Mouse (Mus musculus): ENCODE data around the gene Chsy1. TPM values are rescaled to one million over a fixed set of nuclear protein-coding genes. Genes with fewer than 3 reads are reported as not detected.

The Chsy1 gene
- total RNA-seq, 1 experiment from 2014 or later = 18.0 TPM

DNA sequence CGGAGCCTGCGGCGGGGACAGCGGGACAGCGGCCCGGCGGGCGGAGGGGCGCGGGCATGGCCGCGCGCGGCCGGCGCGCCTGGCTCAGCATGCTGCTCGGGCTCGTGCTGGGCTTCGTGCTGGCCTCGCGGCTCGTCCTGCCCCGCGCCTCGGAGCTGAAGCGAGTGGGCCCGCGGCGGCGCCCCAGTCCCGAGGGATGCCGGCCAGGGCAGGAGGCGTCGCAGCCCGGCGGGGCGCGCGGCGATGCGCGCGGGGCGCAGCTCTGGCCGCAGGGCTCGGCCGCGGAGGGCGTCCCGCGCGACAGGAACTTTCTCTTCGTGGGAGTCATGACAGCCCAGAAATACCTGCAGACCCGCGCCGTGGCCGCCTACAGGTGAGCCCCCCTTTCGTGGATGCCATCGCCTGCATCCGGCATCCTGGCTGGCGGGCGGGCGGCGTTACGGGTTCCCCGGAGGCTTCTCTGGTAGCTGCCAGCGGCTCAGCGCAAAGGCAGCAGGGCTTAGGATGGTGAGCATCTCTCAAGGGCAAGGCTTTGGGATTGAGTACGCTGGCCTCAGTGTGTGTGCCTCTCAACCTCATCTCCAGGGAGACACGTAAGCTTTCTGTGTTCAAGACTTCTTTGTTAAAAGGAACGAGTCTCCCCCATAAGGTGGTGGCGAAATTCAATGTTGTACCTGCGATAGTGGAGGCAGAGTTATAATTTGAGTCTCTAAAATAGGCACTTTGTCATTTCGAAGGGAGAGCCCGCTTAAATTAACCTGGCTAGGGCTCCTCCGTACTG is 730 bp downstream of the Chsy1 start:
- peak; percentile 64 for DNase-seq

DNA sequence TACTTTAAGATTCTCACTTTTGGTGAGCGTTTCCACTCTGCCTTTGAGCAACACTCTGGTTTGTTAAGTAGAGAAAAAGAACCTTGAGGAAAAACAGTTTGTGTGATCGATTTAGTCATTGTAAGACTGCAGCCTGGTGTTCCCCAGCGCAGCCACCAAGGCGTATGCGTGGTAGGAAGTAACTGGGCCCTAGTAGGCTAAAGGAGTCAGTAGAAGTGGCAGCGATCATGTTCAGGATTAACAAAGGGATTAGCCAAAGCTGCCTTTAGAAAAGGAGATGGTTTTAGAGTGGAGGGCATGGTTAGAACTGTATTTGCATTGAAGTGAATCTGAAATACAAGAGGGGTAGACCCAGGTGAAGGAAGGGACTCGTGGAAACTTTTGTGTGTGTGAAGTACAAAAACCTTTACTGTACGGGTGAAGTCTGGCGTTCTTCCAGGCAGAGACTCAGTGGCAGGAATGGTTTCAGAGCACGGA is 1.4 kb downstream of the Chsy1 start:
- no peak for DNase-seq

DNA sequence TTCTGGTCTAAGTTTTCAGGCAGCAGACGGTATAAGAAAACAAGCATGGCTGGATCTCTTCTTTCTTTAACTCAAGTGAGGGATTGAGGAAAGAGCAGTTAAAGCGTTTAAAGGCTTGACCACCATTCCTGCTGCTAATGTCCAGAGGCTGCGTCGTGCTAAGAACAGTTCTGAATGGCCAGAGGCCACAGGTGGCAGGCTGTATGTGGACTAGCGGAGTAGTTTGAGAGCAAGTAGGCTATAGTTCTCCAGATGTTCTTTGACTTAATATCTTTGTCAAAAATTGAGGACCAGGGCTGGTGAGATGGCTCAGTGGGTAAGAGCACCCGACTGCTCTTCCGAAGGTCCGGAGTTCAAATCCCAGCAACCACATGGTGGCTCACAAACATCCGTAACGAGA is 1.9 kb downstream of the Chsy1 start:
- no peak for DNase-seq

DNA sequence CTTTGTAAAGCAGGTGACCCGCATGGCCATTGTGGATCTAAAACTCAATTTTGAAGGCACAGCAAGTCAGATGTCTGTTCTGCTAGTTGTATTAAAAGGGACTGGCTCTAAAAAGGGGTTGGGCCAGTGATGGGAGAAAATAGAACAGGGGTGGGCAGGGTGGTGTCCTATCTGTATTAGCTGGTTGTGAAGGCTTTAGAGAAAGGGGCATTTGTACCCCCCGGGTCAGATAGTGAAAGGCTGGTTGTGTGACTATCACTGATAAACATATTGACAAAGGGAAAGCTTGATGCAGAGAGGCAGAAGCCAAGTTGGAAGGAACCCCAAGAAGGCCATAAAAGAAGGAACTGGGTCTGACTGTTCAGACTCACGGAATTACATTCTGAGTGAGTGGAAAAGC is 4.2 kb downstream of the Chsy1 start:
- DNase-seq = no peak

DNA sequence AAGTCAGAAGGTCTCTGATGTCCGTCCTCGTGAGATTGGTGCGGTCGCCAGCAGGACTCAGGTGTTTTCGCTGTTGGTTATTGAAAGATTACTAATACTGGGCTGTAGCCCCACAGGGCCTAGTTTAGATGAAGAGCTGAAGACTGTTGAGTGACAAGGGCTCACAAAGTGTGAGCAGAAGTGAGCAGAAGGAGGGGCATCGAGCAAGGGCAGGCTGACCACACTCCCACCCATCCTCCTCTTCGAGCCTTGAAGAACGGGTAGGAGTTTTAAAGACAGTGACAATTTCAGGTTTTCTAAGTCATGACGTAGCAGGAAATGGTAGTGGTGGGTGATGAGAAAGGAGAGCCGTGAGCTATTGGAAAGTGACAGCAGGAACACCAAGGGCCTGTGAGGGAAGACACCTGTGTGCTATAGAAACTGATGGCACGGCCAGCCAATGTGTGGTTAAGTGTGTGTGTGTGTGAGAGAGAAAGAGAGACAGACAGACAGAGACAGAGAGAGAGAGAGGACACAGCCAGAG is 6.6 kb downstream of the Chsy1 start:
- no peak for DNase-seq

DNA sequence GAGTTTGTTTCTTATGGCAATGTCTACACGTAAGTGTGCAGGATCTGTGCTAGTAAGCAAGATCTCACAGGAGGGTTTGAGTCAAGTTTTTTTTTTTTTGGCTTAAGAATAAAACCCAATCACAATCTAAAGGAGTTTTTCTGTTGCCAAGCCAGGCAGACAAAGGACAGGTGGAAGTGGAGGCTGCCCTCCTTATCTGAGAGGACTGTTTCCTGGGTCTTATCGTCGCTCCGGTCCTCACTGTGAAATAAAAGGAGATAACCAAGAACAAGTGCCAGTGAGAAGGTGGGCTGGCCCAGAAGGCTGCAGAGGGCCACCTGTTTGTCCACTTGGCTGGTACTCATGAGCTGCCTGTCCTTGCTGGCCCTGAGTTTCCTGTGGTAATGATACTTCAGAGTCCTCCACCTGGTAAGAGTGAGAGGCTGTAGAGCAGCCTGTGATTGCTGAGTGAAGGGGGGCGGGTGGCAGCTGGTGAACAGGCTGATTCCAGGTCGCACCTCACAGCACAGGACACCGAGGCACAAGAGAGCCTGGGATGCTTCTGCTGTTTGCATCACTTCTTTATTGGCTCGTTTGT is 7.7 kb downstream of the Chsy1 start:
- DNase-seq = no peak

DNA sequence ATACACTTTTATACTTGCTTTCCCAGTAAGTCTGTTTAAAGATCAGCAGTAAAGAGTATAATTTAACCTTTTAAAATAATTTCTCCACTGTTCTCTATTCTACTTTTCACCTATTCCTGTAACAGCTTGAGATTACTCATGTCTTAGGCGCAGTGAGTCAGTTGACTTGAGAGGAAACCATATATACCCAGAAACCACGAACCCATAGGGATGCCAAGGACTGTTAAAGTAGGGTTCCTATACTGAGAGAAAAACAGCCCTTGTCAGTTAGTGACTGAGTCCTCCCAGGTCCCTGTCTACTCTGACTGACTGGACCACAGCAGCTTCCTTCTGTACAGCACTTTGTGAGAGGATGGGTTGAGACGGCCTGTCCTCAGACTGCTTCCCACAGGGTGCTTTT is 8.7 kb downstream of the Chsy1 start:
- DNase-seq = no peak

DNA sequence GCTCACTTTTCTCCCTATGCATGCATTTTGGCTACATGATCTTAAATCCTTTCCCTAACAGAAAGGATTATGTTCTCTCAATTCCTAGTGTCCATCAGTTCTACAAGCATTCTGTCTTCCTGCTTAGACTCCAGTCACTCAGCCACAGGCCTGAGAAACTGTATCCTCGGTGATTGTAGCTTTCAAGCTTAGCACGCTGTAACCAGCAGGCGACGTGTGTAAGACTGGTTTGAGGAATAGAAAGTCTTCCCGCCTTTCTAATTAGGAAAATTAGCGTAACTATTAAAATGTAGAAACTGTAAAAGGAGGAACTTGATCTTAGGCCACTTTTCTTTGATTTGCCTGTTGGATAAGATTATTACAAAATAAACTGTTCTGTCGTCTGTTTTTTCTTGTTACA is 9.5 kb downstream of the Chsy1 start:
- no peak for DNase-seq

DNA sequence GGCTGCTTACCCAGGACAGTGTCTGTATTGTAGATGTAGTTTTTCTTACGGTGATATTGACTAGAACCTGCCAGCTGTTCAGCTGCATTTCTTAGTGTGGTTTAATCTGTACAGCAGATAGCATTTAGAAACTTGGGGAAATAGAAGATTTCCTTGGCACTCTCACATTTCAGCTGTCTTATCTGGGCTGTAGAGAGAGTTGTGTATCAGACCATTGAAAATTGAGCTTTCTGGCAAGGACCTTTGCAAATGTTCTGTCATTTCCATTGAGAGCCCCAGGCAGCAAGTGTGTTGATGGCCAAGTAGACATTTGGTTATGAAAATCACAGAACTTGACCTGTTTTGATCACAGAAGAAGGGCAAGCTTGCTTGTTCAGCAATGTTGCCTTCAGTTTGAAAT is 10.8 kb downstream of the Chsy1 start:
- no peak for DNase-seq

DNA sequence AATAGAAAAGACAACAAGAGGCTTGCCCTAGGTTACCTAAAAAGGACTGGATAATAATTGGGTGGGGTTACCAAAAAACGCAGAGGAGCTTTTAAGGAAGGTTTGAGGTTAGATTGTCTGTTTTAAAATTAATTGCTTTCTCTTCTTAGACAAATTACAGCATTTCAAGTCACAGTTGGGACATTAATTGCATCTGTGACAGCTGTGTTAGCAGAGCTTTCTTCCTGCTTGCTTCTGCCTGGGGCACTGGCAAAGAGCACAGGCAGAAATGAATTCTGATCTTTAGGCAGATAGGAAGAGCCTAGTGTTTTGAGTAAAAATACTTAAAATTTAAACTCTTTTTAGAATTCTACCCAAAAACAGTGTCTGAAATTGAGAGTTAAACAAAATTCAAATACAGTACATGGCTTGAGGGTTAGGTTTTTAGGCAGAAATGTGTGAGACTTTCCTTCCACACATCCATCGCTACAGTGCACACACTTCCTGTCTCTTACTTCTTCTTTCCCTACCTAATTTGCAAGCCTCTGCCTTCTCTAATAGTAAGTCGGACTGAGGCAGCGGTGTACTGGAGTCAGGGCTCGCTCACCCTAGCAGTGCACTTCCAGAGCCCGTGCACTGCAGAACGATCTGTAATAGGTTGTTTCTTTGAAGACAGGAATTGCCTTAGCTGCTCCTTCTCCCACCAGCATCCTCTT is 11.5 kb downstream of the Chsy1 start:
- no peak for DNase-seq

DNA sequence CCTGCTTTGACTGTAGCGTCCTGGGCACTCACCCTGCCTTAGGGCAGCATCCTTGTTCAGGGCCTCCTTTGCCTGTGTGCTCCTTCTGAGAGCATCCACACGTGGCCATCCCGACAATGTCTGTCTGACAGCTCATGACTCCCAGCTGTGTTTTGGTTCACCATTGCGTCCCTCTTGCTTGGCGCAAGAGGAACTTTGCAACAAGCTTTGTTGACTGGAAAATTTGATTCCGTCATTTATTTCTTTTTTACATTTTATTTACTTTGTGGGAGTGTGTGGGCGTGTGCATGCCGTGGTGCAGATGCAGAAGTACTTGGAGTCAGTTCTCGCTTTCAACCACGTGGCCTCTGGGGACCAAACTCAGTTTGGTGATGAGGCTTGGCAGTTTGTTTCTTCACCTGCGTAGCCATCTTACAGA is 15.2 kb downstream of the Chsy1 start:
- no peak for DNase-seq

DNA sequence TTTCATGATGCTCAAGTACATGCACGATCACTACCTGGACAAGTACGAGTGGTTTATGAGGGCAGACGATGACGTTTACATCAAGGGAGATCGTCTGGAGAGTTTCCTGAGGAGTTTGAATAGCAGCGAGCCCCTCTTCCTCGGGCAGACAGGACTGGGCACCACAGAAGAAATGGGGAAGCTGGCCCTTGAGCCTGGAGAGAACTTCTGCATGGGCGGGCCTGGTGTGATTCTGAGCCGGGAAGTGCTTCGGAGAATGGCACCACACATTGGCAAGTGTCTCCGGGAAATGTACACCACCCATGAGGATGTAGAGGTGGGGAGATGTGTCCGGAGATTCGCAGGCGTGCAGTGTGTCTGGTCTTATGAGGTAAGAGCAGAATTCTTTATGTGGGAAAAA is 16.1 kb downstream of the Chsy1 start:
- DNase-seq = no peak

DNA sequence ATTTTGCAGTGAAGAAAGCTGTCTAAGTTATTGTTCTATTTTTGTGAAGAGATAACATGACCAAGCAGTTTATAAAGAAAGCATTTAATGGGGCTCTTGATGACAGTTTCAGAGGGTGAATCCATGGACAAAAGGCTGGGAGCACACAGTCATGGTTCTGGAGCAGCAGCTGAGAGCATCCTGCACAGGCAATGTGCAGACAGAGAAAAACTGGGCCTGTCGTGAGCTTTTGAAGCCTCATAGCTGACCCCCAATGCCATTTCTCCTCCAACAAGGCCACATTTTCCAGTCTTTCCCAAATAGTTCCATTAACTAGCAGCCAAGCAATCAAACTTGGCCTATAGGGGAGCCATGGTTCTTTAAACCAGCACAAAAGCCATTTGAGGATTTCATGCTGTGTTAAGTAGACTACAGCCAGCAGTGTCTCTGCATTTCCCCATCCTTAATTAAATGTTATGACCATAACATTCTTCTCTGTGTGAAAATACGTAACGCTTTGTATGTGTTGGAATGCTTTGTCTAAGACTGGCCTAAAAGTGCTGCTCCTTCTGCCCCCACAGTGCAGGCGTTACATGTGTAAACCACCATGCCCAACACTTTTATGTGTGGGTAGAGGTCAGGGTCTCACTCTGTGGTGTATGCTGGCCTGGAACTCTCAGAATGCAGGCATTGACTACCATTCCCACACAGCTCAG is 18.8 kb downstream of the Chsy1 start:
- DNase-seq = no peak

DNA sequence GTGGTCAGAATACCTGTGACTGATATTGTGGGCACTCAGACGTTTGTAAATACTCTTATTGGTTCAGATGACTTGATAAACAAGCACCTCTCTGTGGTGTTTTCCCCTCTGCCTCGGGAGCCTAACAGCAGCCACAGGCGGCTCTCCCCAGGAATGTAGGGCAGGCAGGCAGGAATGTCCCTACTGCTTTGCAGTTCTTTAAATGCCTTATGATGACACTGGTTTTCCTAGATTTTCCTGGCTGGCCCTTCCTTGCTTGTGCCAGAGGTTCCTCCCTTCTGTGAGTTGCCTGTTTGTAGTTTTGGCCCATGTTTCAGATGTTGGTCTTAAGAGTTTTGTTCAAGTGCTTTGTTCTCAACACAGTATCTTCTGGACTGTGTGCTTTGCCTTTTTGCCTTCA is 19.5 kb downstream of the Chsy1 start:
- no peak for DNase-seq

DNA sequence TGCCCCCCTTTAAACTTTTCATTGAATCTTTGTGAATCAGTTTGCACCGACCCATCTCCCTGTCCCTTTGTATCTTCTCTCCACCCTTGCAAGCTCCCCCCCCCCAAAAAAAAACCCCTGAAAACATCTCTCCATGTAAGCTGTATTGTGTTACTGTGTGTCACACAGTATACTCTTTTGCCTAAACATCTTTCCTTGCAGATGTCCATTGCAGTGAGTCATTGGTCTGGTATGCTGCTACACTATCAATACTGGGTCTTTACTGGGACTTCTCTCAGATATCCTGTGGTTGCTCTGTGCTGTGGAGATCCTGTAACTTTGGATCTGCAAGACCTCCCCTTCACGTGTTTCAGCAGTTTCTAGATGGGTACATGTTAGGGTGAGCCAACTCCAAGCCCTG is 21.0 kb downstream of the Chsy1 start:
- no peak for DNase-seq

DNA sequence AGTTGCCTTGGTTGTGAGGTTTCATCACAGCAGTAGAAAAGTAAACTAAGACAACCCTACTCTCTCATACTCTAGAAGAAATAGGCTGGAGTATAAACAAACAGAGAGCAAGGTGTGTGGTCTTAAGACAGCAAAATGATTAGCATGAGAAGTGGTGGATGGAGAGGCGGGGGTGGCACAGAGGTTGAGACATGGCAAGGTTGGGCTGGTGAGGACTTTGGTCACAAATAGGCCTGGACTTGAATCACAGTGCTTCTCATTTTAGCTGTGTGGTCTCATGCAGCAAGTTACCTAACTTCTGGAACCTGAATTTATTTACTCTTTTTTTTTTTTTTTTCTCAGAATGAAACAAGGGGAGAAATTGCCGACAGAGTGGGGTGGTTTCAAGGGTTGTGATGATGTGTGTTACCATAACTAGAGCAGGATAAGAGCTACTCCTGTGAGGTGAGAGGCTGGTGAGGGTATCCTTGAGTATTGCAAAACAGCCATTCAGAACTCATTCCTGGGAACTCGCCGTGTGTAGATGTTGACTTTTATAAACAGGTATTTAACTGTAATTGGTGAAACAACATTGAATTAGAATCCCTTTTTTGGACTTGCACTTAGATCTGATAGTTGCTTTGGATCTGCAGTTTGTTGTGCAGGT is 22.6 kb downstream of the Chsy1 start:
- no peak for DNase-seq

DNA sequence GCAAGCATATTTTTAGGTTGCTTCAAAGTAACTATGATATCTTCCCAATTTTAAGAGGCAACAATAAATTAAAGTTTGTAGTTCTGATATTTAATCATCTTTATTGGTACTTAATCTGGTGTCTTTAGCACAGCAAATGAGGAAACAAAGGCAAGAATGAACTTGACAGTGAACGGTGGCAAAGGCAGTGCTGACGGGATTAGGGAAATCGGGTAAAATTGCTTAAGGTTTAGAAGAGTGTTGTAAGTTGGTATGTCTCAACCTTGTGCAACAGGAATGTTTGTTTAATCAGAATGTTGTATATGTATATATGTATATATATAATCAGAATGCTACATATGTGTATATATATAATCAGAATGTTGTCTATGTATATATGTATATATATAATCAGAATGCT is 24.8 kb downstream of the Chsy1 start:
- no peak for DNase-seq

DNA sequence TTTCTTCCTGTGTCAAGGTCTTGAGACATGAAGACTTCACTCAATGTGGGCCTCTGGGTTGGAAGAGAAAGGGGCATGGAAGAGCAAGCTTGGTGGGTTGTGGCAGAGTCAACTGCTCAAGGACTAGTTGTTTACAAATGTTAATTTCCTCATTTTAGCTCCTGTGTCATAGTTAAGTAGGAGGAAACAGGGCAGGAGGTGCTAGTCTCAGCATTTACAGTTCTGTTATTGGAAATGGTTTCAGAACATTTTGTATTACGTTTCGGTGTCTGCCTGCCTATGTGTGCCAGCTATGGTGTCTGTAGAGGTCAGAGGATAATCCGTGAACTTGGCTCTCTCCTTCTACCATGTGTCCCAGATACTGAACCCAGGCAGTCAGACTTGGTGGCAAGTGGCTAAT is 26.3 kb downstream of the Chsy1 start:
- no peak for DNase-seq

DNA sequence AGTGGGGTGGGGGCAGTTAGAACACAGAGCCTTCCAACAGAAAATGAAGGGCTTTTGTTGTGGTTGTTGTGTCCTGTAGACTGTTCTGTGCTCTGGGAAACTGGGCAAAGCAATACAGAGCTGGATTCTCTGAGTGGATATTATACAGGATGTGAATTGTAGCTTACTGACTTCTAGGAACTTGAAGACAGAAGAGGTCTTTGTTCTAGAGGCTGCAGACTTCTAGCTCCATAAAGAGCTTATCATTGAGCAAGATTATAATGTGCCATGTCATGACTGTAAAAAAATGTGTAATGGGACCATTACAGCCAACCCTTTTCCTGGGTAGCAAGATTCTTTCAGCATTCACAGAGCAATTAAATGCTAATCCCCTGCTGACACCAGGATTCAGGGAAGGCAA is 26.9 kb downstream of the Chsy1 start:
- DNase-seq = no peak

DNA sequence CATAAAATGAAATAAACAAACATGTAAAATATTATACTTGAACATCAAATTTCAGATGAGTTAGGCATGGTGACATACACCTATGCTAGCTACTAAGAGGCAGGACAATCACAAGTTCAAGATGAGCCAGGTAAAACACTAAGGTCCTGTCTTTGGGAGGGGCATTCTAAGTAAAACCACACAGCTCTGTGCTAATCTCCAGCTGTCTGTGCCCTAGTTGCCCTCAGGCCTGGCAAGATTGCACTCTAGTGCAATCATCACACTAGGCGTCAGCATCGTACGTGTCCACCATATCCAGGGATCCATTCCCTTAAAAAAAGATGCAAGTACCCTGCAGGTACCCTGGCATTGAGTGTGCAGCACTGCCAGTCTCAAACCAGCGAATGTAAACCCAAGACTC is 28.0 kb downstream of the Chsy1 start:
- DNase-seq = no peak

DNA sequence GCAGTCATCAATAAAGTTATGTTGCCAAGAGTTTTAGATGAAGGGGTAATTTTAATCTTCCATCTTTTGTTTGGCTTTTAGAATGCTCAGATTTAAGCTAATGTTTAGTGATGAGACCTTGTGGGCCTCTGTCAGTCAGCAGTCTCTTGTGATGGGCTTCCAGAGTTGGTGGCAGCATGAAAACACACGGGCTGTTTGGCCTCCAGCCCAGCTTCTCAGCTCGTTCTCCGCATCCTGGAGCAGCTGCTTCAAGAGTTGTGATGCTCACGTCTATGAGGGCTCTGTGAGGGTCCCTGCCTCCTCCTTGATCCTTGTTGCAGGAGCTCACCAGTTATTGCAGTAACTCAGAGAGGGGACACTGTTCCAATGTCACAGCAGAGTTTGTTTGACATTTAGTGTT is 29.0 kb downstream of the Chsy1 start:
- no peak for DNase-seq

DNA sequence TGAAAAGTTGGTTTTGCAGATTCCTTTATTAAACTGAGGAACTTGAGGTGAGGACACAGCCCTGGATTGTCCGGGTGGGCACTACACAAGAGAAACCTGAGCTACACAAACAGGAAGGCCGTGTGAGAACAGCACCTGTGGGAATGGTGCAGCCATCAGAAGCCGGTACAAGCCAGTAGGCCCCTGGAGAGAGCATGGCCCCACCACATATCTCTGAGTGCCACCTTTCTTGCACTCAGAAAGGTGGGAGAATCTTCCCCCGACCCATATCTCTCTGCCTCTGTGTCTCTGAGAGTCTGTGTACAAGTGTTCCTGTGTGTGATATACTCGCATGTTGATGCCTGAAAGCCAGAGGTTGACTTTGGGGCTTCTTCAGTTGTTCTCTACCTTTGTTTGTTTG is 29.6 kb downstream of the Chsy1 start:
- no peak for DNase-seq

Data from adrenal gland, postnatal 14 days (tissue).